Mouse (Mus musculus): ENCODE data around the gene Crybb1.

The Crybb1 gene

DNA sequence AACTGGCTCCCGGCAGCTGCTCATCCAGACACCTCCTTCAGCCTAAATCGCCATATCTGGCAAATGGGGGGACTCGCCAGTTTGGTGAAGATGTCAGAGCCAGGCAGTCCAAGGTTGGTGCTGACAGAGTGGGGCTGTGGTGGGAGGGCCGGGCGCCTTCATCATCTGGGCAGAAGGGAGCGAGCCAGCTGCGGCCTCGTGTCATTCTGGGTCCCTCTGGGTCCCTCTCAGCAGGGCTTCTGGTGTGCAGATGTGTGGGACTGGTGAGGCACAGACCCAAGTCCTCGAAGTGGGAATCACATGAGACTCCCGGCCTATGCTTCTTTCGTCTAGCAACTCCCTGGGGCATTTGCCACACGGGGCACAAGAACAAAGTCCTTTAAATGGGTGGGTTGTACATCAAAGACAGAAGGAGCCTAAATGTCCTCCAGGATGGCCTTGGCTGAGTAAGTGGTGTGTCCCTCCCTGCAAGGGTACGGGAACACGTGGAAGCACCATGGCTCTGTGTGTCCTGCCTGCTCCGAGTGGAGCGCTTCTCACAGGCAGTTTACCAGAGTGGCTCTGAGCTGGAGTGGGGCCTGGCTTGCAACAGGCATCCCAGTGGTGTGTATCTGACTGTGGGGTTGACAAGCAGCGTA, 36.8 kb downstream of the Crybb1 start:
- TF ChIP-seq CTCF (conservative IDR thresholded peaks at IDR 0.05; ENCODE audit: low read length): no peak
- TF ChIP-seq NANOG (IDR thresholded peaks at IDR 0.05; ENCODE audit: borderline replicate concordance, low read length): no peak
- TF ChIP-seq POU5F1 (IDR thresholded peaks at IDR 0.05; ENCODE audit: borderline replicate concordance, low read length): no peak

DNA sequence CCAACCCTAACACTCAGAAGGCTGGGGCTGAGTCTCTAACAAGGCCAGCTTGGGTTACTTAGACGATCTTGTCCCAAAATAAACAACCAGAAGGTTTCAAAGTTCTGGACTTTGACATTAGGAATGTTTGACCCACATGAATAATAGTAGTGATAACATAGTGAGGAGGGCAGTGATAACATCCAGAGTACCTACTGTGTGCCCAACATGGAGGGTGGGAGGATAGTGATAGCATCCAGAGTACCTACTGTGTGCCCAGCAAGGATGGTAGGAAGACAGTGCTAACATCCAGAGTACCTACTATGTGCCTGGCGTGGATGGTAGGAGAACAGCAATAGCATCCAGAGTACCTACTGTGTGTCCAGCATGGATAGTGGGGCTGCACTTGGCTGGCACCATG, 38.2 kb downstream of the Crybb1 start:
- Histone ChIP-seq H3K9me3 (ENCODE audit: low read length) (no peaks in the 10 kb centered on the region), H3K27me3 (ENCODE audit: insufficient read depth, low read length) (no peaks in the 10 kb centered on the region)
- TF ChIP-seq CTCF (conservative IDR thresholded peaks at IDR 0.05; ENCODE audit: low read length) (no peak), NANOG (IDR thresholded peaks at IDR 0.05; ENCODE audit: borderline replicate concordance, low read length) (no peak), POU5F1 (IDR thresholded peaks at IDR 0.05; ENCODE audit: borderline replicate concordance, low read length) (no peak)

More for the DNA sequence above, 36.8 kb downstream of the Crybb1 start:
- no peaks in the 10 kb centered on the region for H3K9me3 ChIP-seq (ENCODE audit: low read length)
- H3K4me3 ChIP-seq (replicated peaks; ENCODE audit: low read length): no peak overlapping the region
- peaks cover 95% of the 10 kb centered on the region for H3K4me1 ChIP-seq (replicated peaks; ENCODE audit: low read depth, low read length)
- H3K36me3 ChIP-seq (ENCODE audit: insufficient read depth, low read length): peaks cover 10% of the 10 kb centered on the region; the same call in 1 of the 2 replicates
- H3K27me3 ChIP-seq (ENCODE audit: insufficient read depth, low read length): no peaks in the 10 kb centered on the region

DNA sequence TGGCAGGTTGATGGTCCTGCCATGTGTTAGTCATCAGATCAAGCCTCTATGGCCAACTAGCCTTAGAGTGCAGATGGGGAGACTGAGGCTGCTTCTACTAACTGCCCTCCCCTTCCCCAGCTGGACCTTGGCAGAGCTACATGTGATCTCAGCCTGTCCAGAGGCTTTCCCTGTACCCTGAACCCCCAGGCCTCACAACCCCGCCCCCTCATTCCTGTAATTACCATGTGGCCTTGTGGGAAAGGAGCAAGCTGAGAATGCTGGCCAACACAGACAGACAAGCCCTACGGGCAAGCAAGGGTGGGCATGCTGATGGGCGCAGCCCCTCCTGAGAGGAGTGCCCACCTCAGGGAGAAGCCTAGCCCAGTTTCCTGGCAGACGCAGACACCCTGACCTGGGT, 39.1 kb downstream of the Crybb1 start:
- Histone ChIP-seq H3K27me3 (ENCODE audit: insufficient read depth, low read length) (no peaks in the 10 kb centered on the region), H3K9me3 (ENCODE audit: low read length) (no peaks in the 10 kb centered on the region), H3K4me3 (replicated peaks; ENCODE audit: low read length) (peak overlapping the region; percentile 52), H3K4me1 (replicated peaks; ENCODE audit: low read depth, low read length) (peaks cover 99% of the 10 kb centered on the region), H3K36me3 (ENCODE audit: insufficient read depth, low read length) (peaks cover 12% of the 10 kb centered on the region)
- TF ChIP-seq POU5F1 (IDR thresholded peaks at IDR 0.05; ENCODE audit: borderline replicate concordance, low read length): no peak
- no peak for TF ChIP-seq NANOG (IDR thresholded peaks at IDR 0.05; ENCODE audit: borderline replicate concordance, low read length)
- TF ChIP-seq CTCF (conservative IDR thresholded peaks at IDR 0.05; ENCODE audit: low read length): no peak

More for the DNA sequence above, 38.2 kb downstream of the Crybb1 start:
- H3K4me3 ChIP-seq (replicated peaks; ENCODE audit: low read length): no peak overlapping the region
- H3K36me3 ChIP-seq (ENCODE audit: insufficient read depth, low read length): peaks cover 12% of the 10 kb centered on the region
- peaks cover 96% of the 10 kb centered on the region for H3K4me1 ChIP-seq (replicated peaks; ENCODE audit: low read depth, low read length)

DNA sequence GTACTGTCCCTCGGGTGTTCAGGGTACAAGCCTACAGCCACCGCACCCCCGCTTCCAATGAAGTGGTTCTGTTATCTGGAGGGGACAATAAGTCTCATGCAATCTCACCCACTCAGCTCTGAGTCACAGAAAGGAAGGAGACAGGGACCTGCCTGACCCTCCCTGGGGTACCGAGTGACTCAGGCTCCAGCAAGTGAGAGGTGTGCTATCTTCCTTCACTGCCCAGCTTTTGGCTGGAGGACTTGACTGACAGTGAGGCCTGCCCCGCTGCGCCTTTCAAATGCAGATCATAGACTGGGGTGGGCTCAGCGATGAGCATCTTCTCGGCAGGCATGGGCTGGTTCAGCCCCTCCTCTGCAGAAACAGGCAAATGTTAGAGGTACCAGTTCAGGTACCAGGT, 39.5 kb downstream of the Crybb1 start:
- H3K36me3 ChIP-seq (ENCODE audit: insufficient read depth, low read length): peaks cover 12% of the 10 kb centered on the region
- peak; percentile 70 for TF ChIP-seq POU5F1 (IDR thresholded peaks at IDR 0.05; ENCODE audit: borderline replicate concordance, low read length)
- TF ChIP-seq CTCF (conservative IDR thresholded peaks at IDR 0.05; ENCODE audit: low read length): no peak
- H3K9me3 ChIP-seq (ENCODE audit: low read length): no peaks in the 10 kb centered on the region

DNA sequence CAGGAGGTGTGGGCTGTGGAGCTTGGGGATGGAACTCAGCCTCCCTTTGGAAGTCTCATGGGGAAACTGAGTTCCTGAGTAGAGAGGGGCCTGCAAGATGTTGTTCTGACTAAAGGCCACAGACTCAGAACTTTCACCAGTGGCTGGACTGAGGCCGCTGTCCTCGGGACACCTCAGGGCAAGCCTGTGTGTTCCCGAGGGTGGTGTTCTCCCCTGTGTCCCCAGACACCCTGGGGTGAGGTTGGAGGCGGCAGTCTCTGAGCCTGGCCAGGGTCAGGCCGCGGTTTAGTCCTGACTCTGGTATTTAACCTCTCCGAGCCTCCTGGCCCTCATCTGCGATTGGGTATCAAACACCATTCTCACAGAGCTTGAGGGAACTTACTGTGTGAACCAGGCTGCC, 39.9 kb downstream of the Crybb1 start:
- no peak for TF ChIP-seq CTCF (conservative IDR thresholded peaks at IDR 0.05; ENCODE audit: low read length)
- no peak for TF ChIP-seq NANOG (IDR thresholded peaks at IDR 0.05; ENCODE audit: borderline replicate concordance, low read length)
- TF ChIP-seq POU5F1 (IDR thresholded peaks at IDR 0.05; ENCODE audit: borderline replicate concordance, low read length): no peak
- no peaks in the 10 kb centered on the region for H3K27me3 ChIP-seq (ENCODE audit: insufficient read depth, low read length)
- peak overlapping the region; percentile 52; the same call in 1 of the 2 replicates for H3K4me3 ChIP-seq (replicated peaks; ENCODE audit: low read length)
- peaks cover 99% of the 10 kb centered on the region for H3K4me1 ChIP-seq (replicated peaks; ENCODE audit: low read depth, low read length)
- H3K9me3 ChIP-seq (ENCODE audit: low read length): no peaks in the 10 kb centered on the region
- H3K36me3 ChIP-seq (ENCODE audit: insufficient read depth, low read length): peaks cover 12% of the 10 kb centered on the region

More for the DNA sequence above, 39.5 kb downstream of the Crybb1 start:
- Histone ChIP-seq H3K4me3 (replicated peaks; ENCODE audit: low read length) (peak overlapping the region; percentile 52), H3K27me3 (ENCODE audit: insufficient read depth, low read length) (no peaks in the 10 kb centered on the region), H3K4me1 (replicated peaks; ENCODE audit: low read depth, low read length) (peaks cover 99% of the 10 kb centered on the region)

DNA sequence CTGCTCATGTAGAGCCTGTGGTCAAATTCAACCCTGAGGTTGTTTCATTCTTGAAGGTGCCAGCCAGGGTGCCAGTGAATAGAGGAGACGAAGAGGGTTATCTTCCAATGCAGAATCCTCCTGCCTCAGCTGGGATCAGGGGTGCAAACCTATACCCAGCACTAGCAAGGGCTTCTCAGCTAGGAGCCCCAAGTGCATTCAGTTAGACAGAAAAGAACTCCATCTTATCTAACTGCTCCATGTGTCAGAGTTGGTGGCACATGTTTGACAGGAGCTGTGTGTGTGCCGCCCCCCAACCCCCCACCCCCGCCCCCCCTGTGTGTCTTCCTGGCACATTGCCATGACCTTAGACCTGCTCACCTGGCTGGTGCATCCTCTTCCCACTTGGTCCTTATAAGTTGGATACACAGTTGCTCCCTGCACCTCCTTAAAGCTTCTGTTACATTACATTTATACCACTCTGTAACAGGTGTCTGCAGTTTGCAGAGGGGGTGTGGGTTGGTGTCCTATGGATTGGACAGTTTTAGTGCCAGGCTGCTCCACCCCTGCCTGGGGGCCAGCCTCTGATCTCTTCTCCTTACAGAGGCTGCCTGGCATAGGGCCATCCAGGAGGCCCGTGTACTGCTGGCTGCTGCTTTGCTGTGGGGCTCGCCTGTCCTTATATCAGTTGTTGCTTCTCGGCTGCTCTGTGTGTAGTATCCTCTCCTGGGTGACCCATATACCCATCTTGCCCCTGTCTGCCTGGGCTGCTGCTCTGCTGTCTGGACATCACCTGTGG, 41.0 kb downstream of the Crybb1 start:
- H3K27me3 ChIP-seq (ENCODE audit: insufficient read depth, low read length): no peaks in the 10 kb centered on the region
- H3K36me3 ChIP-seq (ENCODE audit: insufficient read depth, low read length): peaks cover 12% of the 10 kb centered on the region
- H3K4me3 ChIP-seq (replicated peaks; ENCODE audit: low read length): no peak overlapping the region
- TF ChIP-seq NANOG (IDR thresholded peaks at IDR 0.05; ENCODE audit: borderline replicate concordance, low read length): no peak
- H3K9me3 ChIP-seq (ENCODE audit: low read length): no peaks in the 10 kb centered on the region
- peaks cover 99% of the 10 kb centered on the region for H3K4me1 ChIP-seq (replicated peaks; ENCODE audit: low read depth, low read length)

DNA sequence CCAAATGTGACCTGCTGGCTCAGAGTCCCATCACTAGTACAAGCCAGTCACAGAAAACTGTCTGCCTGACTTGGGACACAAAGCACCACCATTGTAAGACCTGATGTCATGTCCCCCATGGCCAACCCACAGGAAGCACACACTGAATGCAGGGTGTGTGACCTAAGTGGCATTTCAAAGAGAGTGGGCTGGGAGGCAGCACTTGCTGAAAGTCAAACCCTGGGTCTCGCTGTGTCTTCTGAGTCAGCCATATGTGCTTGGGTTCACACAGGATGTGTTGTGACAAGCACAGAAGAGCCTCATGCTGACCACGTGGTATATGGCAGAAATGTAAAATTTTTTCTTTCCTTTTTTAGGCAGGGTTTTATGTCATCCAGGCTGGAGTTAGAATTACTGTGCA, 41.6 kb downstream of the Crybb1 start:
- Histone ChIP-seq H3K9me3 (ENCODE audit: low read length) (no peaks in the 10 kb centered on the region), H3K36me3 (ENCODE audit: insufficient read depth, low read length) (peaks cover 16% of the 10 kb centered on the region), H3K4me3 (replicated peaks; ENCODE audit: low read length) (no peak overlapping the region), H3K27me3 (ENCODE audit: insufficient read depth, low read length) (no peaks in the 10 kb centered on the region), H3K4me1 (replicated peaks; ENCODE audit: low read depth, low read length) (peaks cover 99% of the 10 kb centered on the region)
- TF ChIP-seq POU5F1 (IDR thresholded peaks at IDR 0.05; ENCODE audit: borderline replicate concordance, low read length): no peak
- TF ChIP-seq CTCF (conservative IDR thresholded peaks at IDR 0.05; ENCODE audit: low read length): no peak
- no peak for TF ChIP-seq NANOG (IDR thresholded peaks at IDR 0.05; ENCODE audit: borderline replicate concordance, low read length)

DNA sequence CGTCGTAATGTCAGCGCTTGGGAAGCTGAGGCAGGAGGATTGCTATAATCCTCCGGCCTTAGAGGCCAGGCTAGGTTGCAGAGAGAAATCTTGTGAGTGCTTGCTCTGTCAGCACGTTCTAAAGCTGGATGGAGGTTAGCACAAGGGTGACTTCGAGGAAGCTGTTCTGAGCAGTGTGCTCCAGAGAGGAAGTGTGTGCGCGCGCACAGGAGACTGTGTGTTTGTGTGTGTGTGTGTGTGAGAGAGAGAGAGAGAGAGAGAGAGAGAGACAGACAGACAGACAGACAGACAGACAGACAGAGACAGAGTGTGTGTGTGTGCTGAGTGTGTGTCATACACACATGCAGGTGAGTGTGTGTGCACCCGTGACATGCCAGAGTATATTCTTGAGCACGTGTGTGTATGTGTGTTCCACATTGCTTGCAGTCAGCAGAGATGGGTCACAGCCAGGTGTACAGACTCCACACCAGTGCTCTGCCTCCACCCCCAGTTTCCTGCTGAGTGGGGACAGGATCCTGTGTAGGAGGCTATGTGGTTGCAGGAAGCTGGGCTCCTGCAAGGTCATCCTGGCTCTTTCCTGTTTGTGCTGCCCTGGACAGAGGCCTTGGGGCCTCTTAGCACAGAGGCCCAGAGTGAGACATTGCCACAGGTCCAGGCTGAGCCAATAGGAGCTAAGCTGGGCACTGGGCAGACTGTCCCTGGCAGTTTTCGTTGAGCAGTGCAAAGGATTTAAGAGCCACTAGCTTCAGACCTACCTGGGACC, 42.8 kb downstream of the Crybb1 start:
- no peak for TF ChIP-seq NANOG (IDR thresholded peaks at IDR 0.05; ENCODE audit: borderline replicate concordance, low read length)
- TF ChIP-seq CTCF (conservative IDR thresholded peaks at IDR 0.05; ENCODE audit: low read length): no peak
- no peak for TF ChIP-seq POU5F1 (IDR thresholded peaks at IDR 0.05; ENCODE audit: borderline replicate concordance, low read length)
- Histone ChIP-seq H3K36me3 (ENCODE audit: insufficient read depth, low read length) (peaks cover 23% of the 10 kb centered on the region), H3K9me3 (ENCODE audit: low read length) (no peaks in the 10 kb centered on the region), H3K27me3 (ENCODE audit: insufficient read depth, low read length) (no peaks in the 10 kb centered on the region), H3K4me3 (replicated peaks; ENCODE audit: low read length) (0 out of 2 replicates have a peak overlapping the region, but pooled peaks have one; percentile 10), H3K4me1 (replicated peaks; ENCODE audit: low read depth, low read length) (peaks cover 93% of the 10 kb centered on the region)
